Mouse (Mus musculus) layer of hippocampus, adult 9-10 months (tissue): ENCODE measurements around the gene Zfp426.

Source experiments
- DNase-seq: peaks from one replicate; pipeline ENCODE4 v3.0.0; 2022; ENCODE audit warnings: low spot score

The Zfp426 gene

DNA sequence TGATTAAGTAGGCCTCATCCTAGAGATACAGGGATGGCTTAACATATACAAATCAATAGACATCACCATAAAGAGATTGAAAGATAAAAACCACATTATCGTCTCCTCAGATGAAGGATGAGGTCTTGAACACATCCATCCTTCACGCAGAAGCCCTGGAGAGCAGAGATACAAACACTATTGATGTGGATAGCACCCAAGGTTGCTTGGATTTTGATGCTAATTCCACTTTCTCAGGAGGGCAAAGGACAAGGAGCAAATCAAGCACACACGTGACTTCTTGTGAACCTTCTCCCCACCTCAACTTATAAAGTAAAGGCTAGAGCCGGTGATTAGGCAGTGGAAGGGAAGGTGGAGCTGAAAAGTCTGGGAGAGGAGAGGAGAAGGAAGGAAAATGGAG is 38.9 kb downstream of the Zfp426 start:
- DNase-seq: no peak

DNA sequence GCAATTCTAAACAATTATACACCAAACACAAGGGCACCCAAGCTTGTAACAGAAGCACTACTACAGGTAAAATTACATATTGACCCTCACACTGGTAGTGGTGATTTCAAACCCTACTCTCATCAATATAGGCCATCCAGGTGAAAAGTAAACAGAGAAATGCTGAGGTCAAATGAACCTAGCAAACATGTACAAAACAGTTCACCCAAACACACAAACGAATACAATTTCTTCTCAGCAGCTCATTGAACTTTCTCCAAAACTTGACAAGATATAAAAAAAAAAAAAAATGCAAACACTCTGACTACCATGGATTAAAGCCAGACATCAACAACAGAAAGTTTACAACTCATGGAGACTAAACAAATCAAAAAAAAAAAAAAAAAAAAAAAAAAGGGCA is 41.1 kb downstream of the Zfp426 start:
- DNase-seq: no peak

DNA sequence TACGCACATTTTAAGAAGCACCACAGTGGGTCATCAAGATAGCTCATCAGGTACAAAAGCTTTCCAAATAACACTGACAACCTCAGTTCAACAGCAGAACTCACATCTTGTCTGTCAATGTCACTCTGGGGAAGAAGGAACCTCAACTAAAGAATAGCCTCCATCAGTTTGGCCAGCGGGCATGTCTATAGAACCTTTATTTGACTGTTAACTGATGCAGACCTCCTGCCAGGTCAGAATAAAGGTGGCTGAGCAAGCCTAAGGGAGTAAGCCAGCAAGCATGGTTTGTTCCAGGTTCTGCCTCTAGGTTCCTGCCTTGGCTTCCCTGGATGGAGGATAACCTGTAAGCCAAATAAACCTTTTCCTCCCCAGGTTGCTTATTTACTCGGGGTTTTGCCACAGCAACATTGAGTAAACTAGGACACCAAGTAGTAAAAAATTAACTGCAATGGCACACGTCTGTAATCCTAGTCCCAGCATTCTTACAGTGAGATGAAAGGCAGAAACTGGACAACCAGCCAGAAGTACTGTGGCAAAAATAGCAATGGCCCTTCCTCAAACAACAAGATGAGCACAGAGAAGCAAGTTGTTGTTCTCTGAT is 49.3 kb downstream of the Zfp426 start:
- no peak for DNase-seq

DNA sequence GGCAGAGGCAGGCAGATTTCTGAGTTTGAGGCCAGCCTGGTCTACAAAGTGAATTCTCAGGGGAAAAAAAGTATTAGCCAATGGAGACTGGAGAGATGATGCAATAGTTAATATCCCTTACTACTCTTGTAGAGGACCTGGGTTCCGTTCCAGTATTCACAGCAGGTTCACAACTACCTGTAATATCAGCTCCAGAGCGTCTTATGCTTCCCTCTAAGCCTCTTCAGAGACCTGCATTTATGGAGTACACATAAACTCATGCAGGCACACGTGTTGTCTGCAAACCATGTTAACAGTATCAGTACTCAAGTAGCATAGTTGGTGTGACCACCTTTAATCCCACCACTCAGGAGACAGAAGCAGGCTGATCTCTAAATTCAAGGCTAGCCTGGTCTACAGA is 62.5 kb downstream of the Zfp426 start:
- no peak for DNase-seq
